Mouse (Mus musculus): ENCODE measurements around the gene Cdkn1b. TPM values are rescaled to one million over a fixed set of nuclear protein-coding genes. Genes with fewer than 3 reads are reported as not detected.

Gene Cdkn1b
- polyA plus RNA-seq, 1 experiment from 2014 or later = 17.2 TPM

DNA sequence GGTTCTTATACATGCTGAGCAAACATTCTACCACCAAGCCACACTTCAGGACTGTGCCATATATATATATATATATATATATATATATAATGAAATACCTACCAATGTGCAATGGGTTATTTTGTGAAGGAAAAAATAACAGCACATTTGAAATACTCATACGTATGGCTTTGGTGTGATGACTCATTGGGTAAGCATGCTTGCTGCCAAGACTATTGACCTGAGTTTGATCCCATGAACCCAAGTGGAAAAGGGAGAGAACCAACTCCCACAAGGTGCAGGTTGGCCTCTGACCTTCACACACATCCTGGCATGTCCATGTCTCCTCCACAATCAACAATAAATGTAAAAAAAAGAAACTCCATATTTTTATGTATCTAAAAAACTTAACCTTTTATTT lies 48.1 kb downstream of the Cdkn1b start:
- Histone ChIP-seq H3K4me1 (replicated peaks) (peaks cover 3% of the 10 kb centered on the region; the same call in 1 of the 2 replicates), H3K9me3 (no peaks in the 10 kb centered on the region), H3K4me3 (no peak overlapping the region), H3K27ac (no peak overlapping the region), H3K36me3 (no peaks in the 10 kb centered on the region), H3K27me3 (ENCODE audit: insufficient read depth, poor library complexity, severe bottlenecking) (no peaks in the 10 kb centered on the region)
- DNase-seq (ENCODE audit: low spot score) = no peak
- WGBS = 84% methylated on average over 1 of the region's 1 CpGs

DNA sequence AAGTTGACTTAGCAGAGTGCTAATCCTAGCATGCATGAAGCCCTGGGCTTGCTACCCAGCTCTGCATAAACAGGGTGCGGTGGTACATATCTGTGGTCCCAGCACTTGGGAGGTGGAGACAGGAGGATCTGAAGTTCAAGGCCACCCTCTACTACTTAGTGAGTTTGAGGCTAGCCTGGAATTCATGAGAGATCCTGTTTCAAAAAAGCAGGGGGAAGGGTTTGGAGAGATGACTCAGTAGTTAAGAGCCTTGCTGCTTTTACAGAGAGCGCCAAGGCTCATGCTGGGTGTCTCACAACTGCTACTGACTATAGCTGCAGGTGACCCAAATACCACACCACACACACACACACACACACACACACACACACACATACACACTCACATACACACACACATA lies 49.3 kb downstream of the Cdkn1b start:
- H3K36me3 ChIP-seq = no peaks in the 10 kb centered on the region
- no peaks in the 10 kb centered on the region for H3K4me1 ChIP-seq (replicated peaks)
- H3K4me3 ChIP-seq = no peak overlapping the region
- WGBS = 97% methylated on average over 2 of the region's 2 CpGs
- no peak for DNase-seq (ENCODE audit: low spot score)
- no peak overlapping the region for H3K27ac ChIP-seq
- no peaks in the 10 kb centered on the region for H3K27me3 ChIP-seq (ENCODE audit: insufficient read depth, poor library complexity, severe bottlenecking)
- no peaks in the 10 kb centered on the region for H3K9me3 ChIP-seq

DNA sequence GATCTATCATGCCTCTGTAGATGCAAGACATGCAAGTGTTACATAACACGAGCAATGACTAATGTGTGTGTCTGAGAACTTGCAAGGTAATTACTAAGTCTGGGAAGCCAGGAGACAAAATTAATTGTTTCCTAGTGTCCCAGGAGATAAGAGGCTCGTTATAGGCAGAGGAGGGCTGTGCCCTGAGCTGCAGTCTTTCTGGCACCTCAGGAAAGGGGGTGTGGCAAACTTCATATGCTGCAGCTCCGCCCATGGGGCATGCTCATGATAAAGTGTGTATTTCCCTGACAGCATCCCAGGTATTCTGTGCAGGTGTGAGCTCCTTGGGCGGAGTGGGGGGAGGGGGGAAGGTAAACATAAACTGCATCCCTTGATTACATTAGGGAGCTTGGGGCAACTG lies 51.9 kb downstream of the Cdkn1b start:
- 62% methylated on average over 4 of the region's 4 CpGs for WGBS
- Histone ChIP-seq H3K36me3 (no peaks in the 10 kb centered on the region), H3K27me3 (ENCODE audit: insufficient read depth, poor library complexity, severe bottlenecking) (no peaks in the 10 kb centered on the region), H3K4me1 (replicated peaks) (peaks cover 11% of the 10 kb centered on the region), H3K9me3 (no peaks in the 10 kb centered on the region), H3K27ac (no peak overlapping the region), H3K4me3 (no peak overlapping the region)
- no peak for DNase-seq (ENCODE audit: low spot score)

Other genes starting within 250 kb of the Cdkn1b start
- 13.8 and 14.1 TPM in 2 replicates for gene Dusp16, start 127.8 kb upstream of the Cdkn1b start, polyA plus RNA-seq (2016; fragmentation: Nextera tagmentation; extraction: Ambion mirVana)
- gene Crebl2, start 90.2 kb upstream of the Cdkn1b start, polyA plus RNA-seq (2016; fragmentation: Nextera tagmentation; extraction: Ambion mirVana) = 1.2 and 1.4 TPM in 2 replicates
- 24.7 and 29.9 TPM in 2 replicates for gene Gpr19, start 21.8 kb upstream of the Cdkn1b start, polyA plus RNA-seq (2016; fragmentation: Nextera tagmentation; extraction: Ambion mirVana)
- 2.7 and 2.9 TPM in 2 replicates for gene Apold1, start 61.3 kb downstream of the Cdkn1b start, polyA plus RNA-seq (2016; fragmentation: Nextera tagmentation; extraction: Ambion mirVana)
- 96.1 and 106 TPM in 2 replicates for gene Ddx47, start 91.2 kb downstream of the Cdkn1b start, polyA plus RNA-seq (2016; fragmentation: Nextera tagmentation; extraction: Ambion mirVana)
- gene Gprc5a, start 145.2 kb downstream of the Cdkn1b start, polyA plus RNA-seq (2016; fragmentation: Nextera tagmentation; extraction: Ambion mirVana) = 3.2 and 3.5 TPM in 2 replicates
- not detected in 2 replicates for gene Gprc5d, start 197.9 kb downstream of the Cdkn1b start, polyA plus RNA-seq (2016; fragmentation: Nextera tagmentation; extraction: Ambion mirVana)